Mouse (Mus musculus) liver (tissue): ENCODE measurements around the gene Rasgef1b.

ENCODE experiments used
- DNase-seq: peaks from one replicate; pipeline ENCODE4 v3.0.0-alpha.2; 2020; ENCODE audit warnings: mixed read lengths

The Rasgef1b gene

GRCm38 (mm10) chr5:99432471-99432870, 296.4 kb downstream of the Rasgef1b start:
- no peak for DNase-seq

DNA sequence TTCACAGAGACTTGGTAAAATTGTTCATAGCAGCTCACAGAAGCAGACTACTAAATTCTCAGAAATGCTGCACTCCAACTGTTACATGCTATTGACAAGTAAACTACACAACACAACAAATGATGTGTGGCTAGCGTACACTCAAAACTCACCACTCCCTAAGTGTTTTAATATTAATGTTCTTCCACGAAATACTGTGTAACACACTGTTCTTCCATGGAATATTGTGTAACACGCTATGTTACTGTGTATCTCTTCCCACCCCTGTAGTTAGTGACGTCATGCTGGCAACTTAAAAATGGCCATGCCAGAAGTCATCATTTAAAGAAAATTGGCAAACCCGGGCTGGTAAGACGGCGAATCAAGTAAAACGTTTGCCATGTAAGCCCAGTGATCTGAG, 299.6 kb downstream of the Rasgef1b start:
- DNase-seq: no peak

- DNase-seq: no peak
These were observed 300.2 kb downstream of the Rasgef1b start for GRCm38 (mm10) chr5:99428648-99429047.

GRCm38 (mm10) chr5:99423271-99423670, 305.6 kb downstream of the Rasgef1b start:
- DNase-seq: no peak

DNA sequence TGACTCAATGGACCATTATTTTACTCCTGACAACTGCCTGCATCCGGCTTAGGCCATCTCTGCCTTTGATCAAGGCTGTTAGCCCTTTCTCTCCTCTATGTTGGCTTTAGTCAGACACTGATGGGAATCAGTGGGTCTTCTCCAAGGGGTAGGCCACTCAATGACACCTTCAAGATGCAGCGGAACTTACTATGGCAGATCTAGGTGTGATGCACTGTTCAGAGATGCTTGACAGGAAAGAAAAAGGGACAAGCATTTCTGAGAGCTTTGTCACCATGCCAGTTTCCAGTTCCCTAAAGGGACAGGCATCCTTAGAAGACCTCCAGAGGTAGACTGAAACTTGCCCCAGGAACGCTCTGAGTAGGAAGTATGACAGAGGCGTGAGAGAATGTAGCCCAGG, 306.0 kb downstream of the Rasgef1b start:
- DNase-seq: no peak

- DNase-seq: no peak
These were observed 306.8 kb downstream of the Rasgef1b start for GRCm38 (mm10) chr5:99422092-99422491.

DNA sequence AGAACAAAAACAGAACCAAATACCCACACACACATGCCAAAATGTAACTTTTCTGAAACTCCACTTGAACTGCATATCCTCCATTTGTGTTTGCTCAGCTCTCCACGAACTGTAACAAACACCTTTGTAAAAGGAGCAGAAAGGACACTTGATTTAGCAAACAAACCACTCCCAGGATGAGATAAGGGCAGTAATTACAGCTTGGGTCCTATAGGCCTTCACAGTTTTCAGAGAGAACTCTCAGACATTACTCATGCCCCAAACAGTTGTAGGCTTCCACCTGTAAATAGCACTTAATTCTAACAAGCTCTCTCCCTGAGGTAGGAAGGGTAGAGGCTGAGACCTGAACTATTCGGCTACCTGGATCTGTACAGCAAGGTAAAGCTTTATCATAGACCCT, 309.0 kb downstream of the Rasgef1b start:
- DNase-seq: no peak

DNA sequence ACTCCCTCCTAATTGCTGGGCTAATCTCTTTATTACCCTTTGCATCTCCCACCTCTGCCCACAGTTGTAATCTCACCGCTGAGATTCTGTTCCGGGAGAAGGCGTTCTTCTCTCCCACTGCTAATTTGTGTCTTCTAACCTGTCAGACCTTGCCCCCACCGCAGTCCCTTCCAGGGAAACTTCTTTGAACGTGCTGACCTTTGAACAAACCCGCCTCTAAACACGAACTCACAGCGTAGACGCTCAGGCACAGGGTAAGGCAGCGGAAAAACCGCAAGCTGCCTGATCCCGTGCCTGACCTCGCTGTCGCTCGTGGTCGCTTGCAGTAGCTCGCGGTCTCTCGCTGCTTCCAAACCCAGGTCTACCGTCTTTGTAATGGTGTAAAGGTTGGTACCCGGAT, 312.0 kb downstream of the Rasgef1b start:
- DNase-seq: no peak

DNA sequence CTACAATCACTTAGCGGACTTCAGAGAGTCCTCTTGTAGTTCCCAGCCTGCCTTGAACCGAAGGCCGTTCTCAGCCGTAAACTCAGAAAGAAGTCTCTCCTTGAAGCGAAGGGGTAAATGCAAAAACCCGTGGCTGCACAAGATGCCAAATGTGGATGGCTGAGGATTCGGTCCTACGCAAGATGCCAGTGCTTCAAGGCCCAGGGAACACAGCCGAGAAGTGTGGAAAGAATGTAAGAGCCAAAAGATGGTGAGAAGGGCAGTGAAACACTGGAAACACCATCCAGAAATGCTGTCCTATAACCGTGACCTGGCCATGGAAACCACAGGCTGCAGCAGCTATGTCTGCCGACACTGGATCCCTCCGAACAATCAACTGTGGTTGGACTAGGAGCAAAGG, 313.2 kb downstream of the Rasgef1b start:
- DNase-seq: no peak

DNA sequence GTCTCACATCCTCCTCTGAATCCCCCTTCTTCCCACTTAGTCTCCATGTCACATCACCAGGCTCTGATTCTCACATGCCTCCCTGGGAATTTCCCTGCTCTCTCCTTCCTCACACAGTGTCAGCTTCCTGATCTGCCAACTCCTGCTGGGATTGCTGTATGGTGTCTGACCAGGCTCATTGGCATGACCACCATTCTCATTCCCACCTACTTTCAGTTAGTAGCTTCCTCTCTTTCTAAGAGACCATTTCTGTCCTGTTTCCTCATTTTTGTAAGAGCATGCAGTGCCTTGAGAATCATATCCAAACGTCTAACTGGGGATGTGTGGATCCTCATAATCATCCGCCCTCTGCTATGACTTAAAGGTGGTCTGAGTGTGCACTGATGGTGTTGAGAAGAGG, 313.8 kb downstream of the Rasgef1b start:
- DNase-seq: no peak

DNA sequence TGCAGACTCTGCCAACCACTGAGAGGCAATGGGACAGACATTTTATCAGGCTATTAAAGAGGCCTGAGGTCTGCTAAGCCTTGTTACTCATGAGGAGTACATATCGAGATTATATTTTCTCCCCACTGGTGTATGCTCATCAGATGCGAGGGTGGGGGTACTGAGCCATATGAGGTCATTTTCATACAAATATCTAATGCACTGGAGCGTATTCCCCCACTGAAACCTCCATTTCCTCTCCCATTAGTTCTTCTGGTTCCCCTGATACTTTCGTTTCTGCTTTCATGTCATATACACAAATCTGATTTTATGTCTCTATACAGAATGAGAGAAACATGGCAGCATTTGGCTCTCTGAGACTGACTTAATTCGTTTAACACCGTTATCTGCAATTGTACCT, 314.6 kb downstream of the Rasgef1b start:
- no peak for DNase-seq

DNA sequence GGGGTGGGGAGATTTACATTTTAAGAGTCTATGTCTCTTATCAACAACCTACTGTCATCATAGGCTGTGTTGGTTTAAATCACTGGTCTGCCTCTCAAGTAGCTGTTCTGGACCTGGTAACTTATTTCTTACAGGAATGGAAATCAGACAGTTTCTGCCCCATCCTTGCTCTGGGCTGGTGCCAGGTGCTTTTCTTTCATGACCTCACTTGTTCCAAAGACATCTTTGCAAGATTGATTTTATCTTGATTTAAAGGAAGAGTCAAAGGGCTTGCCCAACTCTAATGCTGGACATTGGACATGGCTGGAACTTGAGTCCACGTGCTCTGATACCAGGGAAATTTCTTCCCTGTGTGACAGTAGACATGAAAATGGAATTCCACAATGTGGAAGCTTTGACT, 315.0 kb downstream of the Rasgef1b start:
- no peak for DNase-seq

- no peak for DNase-seq
These were observed 315.5 kb downstream of the Rasgef1b start for GRCm38 (mm10) chr5:99413391-99413790.

- peak; percentile 34 for DNase-seq
These were observed 324.3 kb downstream of the Rasgef1b start for GRCm38 (mm10) chr5:99404403-99405170.

DNA sequence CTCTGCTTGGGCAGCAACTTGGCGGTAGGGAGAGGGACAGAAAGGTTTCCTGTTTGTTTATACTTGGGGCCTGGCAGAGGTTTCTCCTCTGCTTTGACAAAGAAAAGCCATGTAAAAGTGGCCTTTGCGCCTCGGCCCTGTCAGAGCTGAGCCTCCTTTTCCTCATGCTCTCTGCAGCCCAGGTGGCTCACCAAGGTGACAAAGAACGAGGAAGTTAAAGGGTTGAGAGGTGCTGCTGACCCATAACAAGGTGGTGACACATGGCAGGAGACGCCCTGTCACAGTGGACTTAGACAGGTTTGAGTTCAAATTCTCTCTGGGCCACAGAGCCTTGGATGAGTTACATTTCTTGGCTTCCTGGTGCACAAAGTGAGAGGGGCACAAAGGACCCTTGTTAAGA, 325.5 kb downstream of the Rasgef1b start:
- DNase-seq: no peak

DNA sequence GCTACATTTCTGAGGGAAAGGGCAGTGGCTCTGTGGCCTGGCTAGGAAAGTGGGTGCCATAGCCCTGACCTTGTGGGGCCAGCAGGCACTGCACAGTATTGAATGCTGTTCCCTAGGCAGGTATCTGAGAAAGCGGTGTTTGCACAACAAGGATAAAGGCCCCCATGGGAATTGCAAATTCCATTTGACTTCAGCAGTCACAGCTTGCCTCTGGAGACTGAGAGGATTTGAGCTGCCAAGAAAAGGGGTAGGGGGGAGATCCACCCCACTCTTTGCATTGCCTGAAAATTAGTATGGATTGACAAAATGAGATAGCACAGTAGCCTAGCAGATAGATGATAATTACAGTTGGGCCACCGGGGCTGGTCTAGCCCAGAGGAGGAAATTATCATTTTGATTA, 326.1 kb downstream of the Rasgef1b start:
- DNase-seq: no peak

- no peak for DNase-seq
These were observed 326.6 kb downstream of the Rasgef1b start for GRCm38 (mm10) chr5:99402297-99402696.

GRCm38 (mm10) chr5:99399855-99400626, 328.8 kb downstream of the Rasgef1b start:
- DNase-seq: no peak

DNA sequence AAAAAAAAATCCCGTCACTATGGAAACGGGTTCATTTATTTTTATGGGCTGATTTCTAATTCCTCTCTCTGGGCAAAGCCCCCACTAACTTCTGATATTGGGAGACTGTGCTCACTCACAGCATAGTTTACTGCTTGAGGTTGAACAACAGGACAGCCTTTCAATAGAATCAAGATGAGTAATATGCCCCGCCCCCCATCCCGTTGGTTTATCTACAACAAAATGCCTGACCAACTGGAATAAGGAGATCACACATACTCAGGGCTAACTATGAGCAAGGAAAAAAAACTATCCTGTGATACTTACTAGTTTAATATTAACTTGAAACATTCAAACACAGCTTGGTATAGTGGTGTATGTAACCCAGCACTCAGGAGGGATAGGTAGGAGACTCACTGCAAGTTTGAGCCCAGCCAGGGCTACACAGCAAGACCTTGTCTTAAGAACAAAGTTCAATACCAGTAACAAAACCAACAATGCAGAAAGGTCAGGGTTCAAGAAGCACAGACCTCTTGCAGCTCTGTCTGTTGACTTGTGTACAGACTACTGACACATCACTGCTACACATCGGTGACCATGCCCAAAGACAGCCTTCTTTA, 330.3 kb downstream of the Rasgef1b start:
- DNase-seq: no peak

- DNase-seq: no peak
These were observed 334.3 kb downstream of the Rasgef1b start for GRCm38 (mm10) chr5:99394578-99394977.

- DNase-seq: no peak
These were observed 337.3 kb downstream of the Rasgef1b start for GRCm38 (mm10) chr5:99391525-99391924.

- no peak for DNase-seq
These were observed 338.1 kb downstream of the Rasgef1b start for GRCm38 (mm10) chr5:99390776-99391175.

- no peak for DNase-seq
These were observed 338.6 kb downstream of the Rasgef1b start for GRCm38 (mm10) chr5:99390314-99390713.
